Mouse (Mus musculus): ENCODE results near the gene Tuft1.

- TF ChIP-seq CTCF (IDR thresholded peaks at IDR 0.05; ENCODE audit: borderline replicate concordance, insufficient read depth, low read length), result no peak
- no peak for TF ChIP-seq POLR2A (IDR thresholded peaks at IDR 0.05; ENCODE audit: low read depth, low read length)
These were observed 30.0 kb downstream of the Tuft1 start for GRCm38 (mm10) chr3:94628712-94629111.

All from embryonic fibroblast, embryonic 13.5 days (primary cell).